ENCODE assay signal across 8 mouse cellular contexts in the genomic region with DNA sequence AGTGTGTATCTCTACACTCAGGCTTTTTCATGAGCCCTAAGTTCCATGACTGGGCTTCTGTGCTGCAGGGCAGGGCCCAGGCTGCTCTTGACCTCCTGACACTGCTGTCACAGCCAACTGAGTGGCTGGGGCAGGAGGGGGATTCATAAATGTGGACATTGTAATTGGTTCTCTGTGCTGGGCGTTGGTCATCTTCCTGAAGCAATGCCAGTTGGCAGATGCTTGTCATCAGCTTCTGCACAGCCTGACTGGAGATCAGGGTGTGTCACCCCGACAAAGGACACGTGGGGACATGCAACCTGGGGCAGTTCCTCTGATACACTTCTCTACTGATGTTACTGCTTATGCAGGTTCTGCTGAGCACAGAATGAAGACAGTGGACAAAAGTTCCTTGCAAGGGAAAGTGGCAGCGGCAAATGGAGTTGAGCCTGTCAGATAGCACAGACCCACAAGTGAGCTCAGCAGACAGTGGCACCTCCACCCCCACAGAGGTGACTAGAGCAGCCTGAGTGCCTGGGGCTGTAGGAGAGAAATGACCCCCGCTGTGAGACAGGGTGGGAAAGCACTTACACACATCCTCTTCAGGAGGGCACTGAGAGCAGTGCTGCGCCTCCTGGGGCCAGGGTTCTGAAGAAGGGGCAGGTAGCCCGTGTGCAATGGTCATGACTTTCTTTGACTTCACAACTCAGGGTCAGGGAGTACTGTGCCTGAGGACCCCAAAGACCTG. TPM values are rescaled to one million over a fixed set of nuclear protein-coding genes. Genes with fewer than 3 reads are reported as not detected.
DNase-seq lines count a peak whose midpoint lies in the region; ATAC-seq and TF ChIP-seq lines count a peak whose summit lies in the region.

No protein-coding gene starts in this region.

- peak overlapping the region; percentile 80 for H3K27ac ChIP-seq in layer of hippocampus, adult 2 months
- peak overlapping the region; percentile 21 for H3K27ac ChIP-seq in heart, postnatal 0 days (ENCODE audit: low read depth)
- no peak overlapping the region for H3K27ac ChIP-seq in forebrain, postnatal 0 days (ENCODE audit: low read depth, low read length)

- DNase-seq in layer of hippocampus, adult 2 months (ENCODE audit: low spot score in 2 of 2), result no peak
- no peak for DNase-seq in layer of hippocampus, postnatal 10 days (ENCODE audit: low spot score in 2 of 2)
- DNase-seq in adrenal gland, postnatal 14 days, result peak; percentile 83
- DNase-seq in heart, postnatal 0 days (ENCODE audit: low spot score), result no peak
- peak; percentile 87 for DNase-seq in lung, postnatal 25 days (ENCODE audit: low spot score)
- DNase-seq in forebrain, postnatal 0 days, result no peak
- DNase-seq in retina, postnatal 1 day, result no peak
- DNase-seq in retina, embryonic 14.5 days (ENCODE audit: low spot score), result no peak

- no peak for TF ChIP-seq CTCF in layer of hippocampus, adult 2 months (conservative IDR thresholded peaks at IDR 0.05)
- no peak for TF ChIP-seq CTCF in heart, postnatal 0 days (IDR thresholded peaks at IDR 0.05; ENCODE audit: low read depth)
- TF ChIP-seq CTCF in forebrain, postnatal 0 days (IDR thresholded peaks at IDR 0.05; ENCODE audit: low read depth), result no peak

- 41% methylated on average over 7 of the region's 7 CpGs for WGBS in heart, postnatal 0 days
- WGBS in forebrain, postnatal 0 days, result 86% methylated on average over 7 of the region's 7 CpGs

- no peaks in the 10 kb centered on the region for H3K9me3 ChIP-seq in heart, postnatal 0 days (replicated peaks; ENCODE audit: control insufficient read depth, low read length)
- H3K9me3 ChIP-seq in forebrain, postnatal 0 days (ENCODE audit: low read length), result no peaks in the 10 kb centered on the region

- H3K4me1 ChIP-seq in heart, postnatal 0 days (ENCODE audit: control insufficient read depth, insufficient read depth), result peaks cover 75% of the 10 kb centered on the region
- H3K4me1 ChIP-seq in forebrain, postnatal 0 days (ENCODE audit: insufficient read depth), result no peaks in the 10 kb centered on the region

- no peaks in the 10 kb centered on the region for H3K27me3 ChIP-seq in heart, postnatal 0 days (ENCODE audit: control insufficient read depth, insufficient read depth, low read length)
- H3K27me3 ChIP-seq in forebrain, postnatal 0 days (ENCODE audit: insufficient read depth, low read length), result no peaks in the 10 kb centered on the region

- H3K4me2 ChIP-seq in heart, postnatal 0 days (ENCODE audit: low read depth, low read length), result no peak overlapping the region
- no peak overlapping the region for H3K4me2 ChIP-seq in forebrain, postnatal 0 days (ENCODE audit: low read depth)

- H3K4me3 ChIP-seq in layer of hippocampus, adult 2 months, result no peak overlapping the region
- H3K4me3 ChIP-seq in heart, postnatal 0 days (ENCODE audit: low read depth, low read length), result no peak overlapping the region
- H3K4me3 ChIP-seq in forebrain, postnatal 0 days (ENCODE audit: low read depth, low read length), result no peak overlapping the region

- no peak for TF ChIP-seq EP300 in heart, postnatal 0 days (IDR thresholded peaks at IDR 0.05; ENCODE audit: low read depth)

- no peak overlapping the region for H3K9ac ChIP-seq in heart, postnatal 0 days (replicated peaks; ENCODE audit: low read depth, low read length)
- no peak overlapping the region for H3K9ac ChIP-seq in forebrain, postnatal 0 days

- H3K36me3 ChIP-seq in heart, postnatal 0 days (replicated peaks; ENCODE audit: control insufficient read depth, insufficient read depth, low read length), result no peaks in the 10 kb centered on the region
- no peaks in the 10 kb centered on the region for H3K36me3 ChIP-seq in forebrain, postnatal 0 days (ENCODE audit: insufficient read depth)

- peak; percentile 29; the same call in 1 of the 2 replicates for ATAC-seq in heart, postnatal 0 days (ENCODE audit: insufficient read depth, low read depth)
- ATAC-seq in forebrain, postnatal 0 days, result no peak

RNA-seq across cellular contexts. Expression of a gene that starts 22.7 kb away (rescaled TPM):
- 10 to 100 TPM; 20.5 to 24.4 TPM for total RNA-seq in layer of hippocampus, adult 2 months (2021)
- total RNA-seq in layer of hippocampus, postnatal 10 days (2021), result 10 to 100 TPM; 15.8 to 16.4 TPM
- total RNA-seq in adrenal gland, postnatal 14 days (2021), result 22.4 and 22.9 TPM in 2 replicates
- total RNA-seq in heart, postnatal 0 days (2014; rRNA removed; ENCODE audit: low replicate concordance), result 7.3 and 13.9 TPM in 2 replicates
- polyA plus RNA-seq in heart, postnatal 0 days (2015; fragmentation: Nextera tagmentation; extraction: Ambion mirVana), result 7.9 and 9.1 TPM in 2 replicates
- total RNA-seq in forebrain, postnatal 0 days (2014; rRNA removed), result 16.2 and 18.4 TPM in 2 replicates
- 9.7 and 11.0 TPM in 2 replicates for polyA plus RNA-seq in forebrain, postnatal 0 days (2015; fragmentation: Nextera tagmentation; extraction: Ambion mirVana)

RNA-seq across cellular contexts. Expression of a gene that starts 32.2 kb away (rescaled TPM):
- 10 to 100 TPM; 41.4 to 46.4 TPM for total RNA-seq in layer of hippocampus, adult 2 months (2021)
- total RNA-seq in layer of hippocampus, postnatal 10 days (2021), result 10 to 100 TPM; 56.5 to 57.8 TPM
- total RNA-seq in adrenal gland, postnatal 14 days (2021), result 77.2 and 84.7 TPM in 2 replicates
- 111 and 125 TPM in 2 replicates for total RNA-seq in heart, postnatal 0 days (2014; rRNA removed; ENCODE audit: low replicate concordance)
- polyA plus RNA-seq in heart, postnatal 0 days (2015; fragmentation: Nextera tagmentation; extraction: Ambion mirVana), result 53.3 and 59.6 TPM in 2 replicates
- total RNA-seq in forebrain, postnatal 0 days (2014; rRNA removed), result 127 and 136 TPM in 2 replicates
- polyA plus RNA-seq in forebrain, postnatal 0 days (2015; fragmentation: Nextera tagmentation; extraction: Ambion mirVana), result 93.3 and 106 TPM in 2 replicates

RNA-seq across cellular contexts. Expression of a gene that starts 34.2 kb away (rescaled TPM):
- total RNA-seq in layer of hippocampus, adult 2 months (2021), result 10 to 100 TPM; 37.2 to 40.7 TPM
- total RNA-seq in layer of hippocampus, postnatal 10 days (2021), result 10 to 100 TPM; 33.1 to 35.3 TPM
- total RNA-seq in adrenal gland, postnatal 14 days (2021), result 78.9 and 83.1 TPM in 2 replicates
- 110 and 120 TPM in 2 replicates for total RNA-seq in heart, postnatal 0 days (2014; rRNA removed; ENCODE audit: low replicate concordance)
- 93.5 and 96.7 TPM in 2 replicates for polyA plus RNA-seq in heart, postnatal 0 days (2015; fragmentation: Nextera tagmentation; extraction: Ambion mirVana)
- 39.1 and 43.5 TPM in 2 replicates for total RNA-seq in forebrain, postnatal 0 days (2014; rRNA removed)
- polyA plus RNA-seq in forebrain, postnatal 0 days (2015; fragmentation: Nextera tagmentation; extraction: Ambion mirVana), result 51.6 and 51.9 TPM in 2 replicates

RNA-seq across cellular contexts. Expression of a gene that starts 34.4 kb away (rescaled TPM):
- total RNA-seq in layer of hippocampus, adult 2 months (2021), result 100 to 1,000 TPM; 447 to 453 TPM
- total RNA-seq in layer of hippocampus, postnatal 10 days (2021), result 100 to 1,000 TPM; 337 to 361 TPM
- 235 and 252 TPM in 2 replicates for total RNA-seq in adrenal gland, postnatal 14 days (2021)
- total RNA-seq in heart, postnatal 0 days (2014; rRNA removed; ENCODE audit: low replicate concordance), result 422 and 440 TPM in 2 replicates
- polyA plus RNA-seq in heart, postnatal 0 days (2015; fragmentation: Nextera tagmentation; extraction: Ambion mirVana), result 195 and 200 TPM in 2 replicates
- total RNA-seq in forebrain, postnatal 0 days (2014; rRNA removed), result 559 and 592 TPM in 2 replicates
- polyA plus RNA-seq in forebrain, postnatal 0 days (2015; fragmentation: Nextera tagmentation; extraction: Ambion mirVana), result 385 and 426 TPM in 2 replicates

RNA-seq across cellular contexts. Expression of a gene that starts 46.7 kb away (rescaled TPM):
- total RNA-seq in layer of hippocampus, adult 2 months (2021), result 100 to 1,000 TPM; 274 to 297 TPM
- total RNA-seq in layer of hippocampus, postnatal 10 days (2021), result 100 to 1,000 TPM; 225 to 240 TPM
- 84.4 and 102 TPM in 2 replicates for total RNA-seq in adrenal gland, postnatal 14 days (2021)
- total RNA-seq in heart, postnatal 0 days (2014; rRNA removed; ENCODE audit: low replicate concordance), result 107 and 143 TPM in 2 replicates
- polyA plus RNA-seq in heart, postnatal 0 days (2015; fragmentation: Nextera tagmentation; extraction: Ambion mirVana), result 55.6 and 57.3 TPM in 2 replicates
- 197 and 249 TPM in 2 replicates for total RNA-seq in forebrain, postnatal 0 days (2014; rRNA removed)
- 204 and 221 TPM in 2 replicates for polyA plus RNA-seq in forebrain, postnatal 0 days (2015; fragmentation: Nextera tagmentation; extraction: Ambion mirVana)

Comparison
In these comparisons a context has a peak if more than half of its experiments do, and no peak if none do; other contexts are left out.
1. DNase-seq: peak in adrenal gland, postnatal 14 days (single experiment) and lung, postnatal 25 days (single experiment); none in layer of hippocampus, adult 2 months (0 of 2), layer of hippocampus, postnatal 10 days (0 of 2), heart, postnatal 0 days (single experiment), forebrain, postnatal 0 days (single experiment), retina, postnatal 1 day (single experiment) and retina, embryonic 14.5 days (single experiment).